Mouse (Mus musculus): ENCODE measurements at regions not wholly inside any gene's neighbourhood (a gene's known extent, or its start where the extent isn't known, plus 50 kb on each side); places are given as distances from the start of the nearest gene placed in this dataset.
"Not testable (repeated sequence)": the region's sequence is repeated elsewhere in the genome, so short reads cannot be mapped to it uniquely, and the experiment has no call there.

GRCm38 (mm10) chr13:52114431-52114830 is 268.0 kb downstream of the Gadd45g start:
- 82% methylated on average over 7 of the region's 7 CpGs for WGBS
- H3K9ac ChIP-seq: no peak overlapping the region
- H3K9me3 ChIP-seq: no peaks in the 10 kb centered on the region
- H3K36me3 ChIP-seq: no peaks in the 10 kb centered on the region
- no peak overlapping the region for H3K4me3 ChIP-seq (replicated peaks)
- H3K27ac ChIP-seq: no peak overlapping the region
- no peak overlapping the region for H3K4me2 ChIP-seq
- ATAC-seq (ENCODE audit: insufficient read depth, low FRiP score, low read depth): no peak
- H3K27me3 ChIP-seq (replicated peaks): no peaks in the 10 kb centered on the region
- no peaks in the 10 kb centered on the region for H3K4me1 ChIP-seq

DNA sequence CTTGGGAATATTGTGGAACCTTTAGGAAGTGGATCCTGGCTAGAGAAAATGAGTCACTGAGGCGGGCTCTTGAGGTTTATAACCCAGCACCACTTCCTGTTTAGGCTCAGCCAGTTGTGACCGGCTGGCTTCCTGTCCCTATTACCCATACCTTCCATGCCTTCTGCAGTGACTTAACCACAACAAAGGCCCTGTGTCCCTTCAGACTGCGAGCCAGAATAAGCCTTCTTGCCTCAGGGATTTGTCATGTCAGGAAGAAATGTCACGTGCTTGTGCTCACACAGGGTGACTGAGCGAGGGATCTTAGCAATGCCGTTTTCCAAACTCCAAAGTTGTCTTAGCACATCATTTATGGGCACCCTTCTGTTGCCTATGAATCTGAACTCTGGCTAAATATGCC is 268.5 kb downstream of the Gadd45g start:
- Histone ChIP-seq H3K27me3 (replicated peaks) (no peaks in the 10 kb centered on the region), H3K4me2 (no peak overlapping the region), H3K27ac (no peak overlapping the region), H3K36me3 (no peaks in the 10 kb centered on the region), H3K9me3 (no peaks in the 10 kb centered on the region), H3K4me3 (replicated peaks) (no peak overlapping the region), H3K4me1 (no peaks in the 10 kb centered on the region), H3K9ac (no peak overlapping the region)
- ATAC-seq (ENCODE audit: insufficient read depth, low FRiP score, low read depth): no peak
- WGBS: 83% methylated on average over 6 of the region's 6 CpGs

- no peaks in the 10 kb centered on the region for H3K27me3 ChIP-seq (replicated peaks)
- H3K36me3 ChIP-seq: no peaks in the 10 kb centered on the region
- H3K4me3 ChIP-seq (replicated peaks): no peak overlapping the region
- H3K27ac ChIP-seq: no peak overlapping the region
- 69% methylated on average over 4 of the region's 4 CpGs for WGBS
- no peaks in the 10 kb centered on the region for H3K9me3 ChIP-seq
- H3K9ac ChIP-seq: no peak overlapping the region
- ATAC-seq (ENCODE audit: insufficient read depth, low FRiP score, low read depth): no peak
- H3K4me2 ChIP-seq: no peak overlapping the region
- H3K4me1 ChIP-seq: no peaks in the 10 kb centered on the region
Measured at GRCm38 (mm10) chr13:52116241-52116640, 269.8 kb downstream of the Gadd45g start.

DNA sequence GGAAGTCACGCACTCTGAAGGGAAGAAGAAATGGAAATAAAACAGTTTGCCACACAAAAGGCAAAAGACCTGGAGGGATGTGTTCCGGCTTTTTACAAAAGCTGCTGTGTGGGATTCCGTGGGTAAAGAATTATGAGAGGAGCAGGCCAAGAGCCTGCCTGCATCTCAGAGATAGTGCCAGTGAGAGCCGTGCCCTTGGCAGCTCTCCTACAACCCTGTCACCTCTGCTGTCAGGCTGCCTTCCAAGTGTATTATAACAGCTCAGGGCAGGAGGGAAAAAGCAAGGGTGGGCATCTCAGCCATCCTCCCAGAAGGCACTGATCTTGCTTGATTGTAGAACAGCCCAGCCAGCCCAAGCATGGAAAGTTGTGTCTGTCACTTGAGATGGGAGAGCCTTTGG is 270.3 kb downstream of the Gadd45g start:
- no peaks in the 10 kb centered on the region for H3K36me3 ChIP-seq
- no peaks in the 10 kb centered on the region for H3K9me3 ChIP-seq
- ATAC-seq (ENCODE audit: insufficient read depth, low FRiP score, low read depth): no peak
- H3K27ac ChIP-seq: no peak overlapping the region
- H3K4me3 ChIP-seq (replicated peaks): no peak overlapping the region
- no peak overlapping the region for H3K4me2 ChIP-seq
- no peak overlapping the region for H3K9ac ChIP-seq
- no peaks in the 10 kb centered on the region for H3K4me1 ChIP-seq
- no peaks in the 10 kb centered on the region for H3K27me3 ChIP-seq (replicated peaks)
- 75% methylated on average over 4 of the region's 4 CpGs for WGBS

GRCm38 (mm10) chr13:52120795-52121194 is 274.3 kb downstream of the Gadd45g start:
- ATAC-seq (ENCODE audit: insufficient read depth, low FRiP score, low read depth): no peak
- no peak overlapping the region for H3K27ac ChIP-seq
- no peak overlapping the region for H3K4me3 ChIP-seq (replicated peaks)
- H3K9ac ChIP-seq: no peak overlapping the region
- no peaks in the 10 kb centered on the region for H3K27me3 ChIP-seq (replicated peaks)
- WGBS: 85% methylated on average over 8 of the region's 8 CpGs
- no peaks in the 10 kb centered on the region for H3K36me3 ChIP-seq
- no peaks in the 10 kb centered on the region for H3K4me1 ChIP-seq
- H3K9me3 ChIP-seq: no peaks in the 10 kb centered on the region
- H3K4me2 ChIP-seq: no peak overlapping the region

- H3K36me3 ChIP-seq: no peaks in the 10 kb centered on the region
- WGBS: 84% methylated on average over 4 of the region's 4 CpGs
Measured at GRCm38 (mm10) chr13:52125037-52125436, 278.6 kb downstream of the Gadd45g start.

GRCm38 (mm10) chr13:52127751-52128150 is 281.3 kb downstream of the Gadd45g start:
- Histone ChIP-seq H3K4me2 (no peak overlapping the region), H3K27ac (no peak overlapping the region), H3K4me3 (replicated peaks) (no peak overlapping the region), H3K9me3 (no peaks in the 10 kb centered on the region), H3K36me3 (no peaks in the 10 kb centered on the region), H3K27me3 (replicated peaks) (no peaks in the 10 kb centered on the region), H3K9ac (no peak overlapping the region), H3K4me1 (no peaks in the 10 kb centered on the region)
- 74% methylated on average over 9 of the region's 9 CpGs for WGBS
- ATAC-seq (ENCODE audit: insufficient read depth, low FRiP score, low read depth): no peak

More at GRCm38 (mm10) chr13:52125037-52125436, 278.6 kb downstream of the Gadd45g start:
- H3K4me1 ChIP-seq: no peaks in the 10 kb centered on the region
- H3K27me3 ChIP-seq (replicated peaks): no peaks in the 10 kb centered on the region
- ATAC-seq (ENCODE audit: insufficient read depth, low FRiP score, low read depth): no peak
- H3K9me3 ChIP-seq: no peaks in the 10 kb centered on the region
- no peak overlapping the region for H3K4me2 ChIP-seq
- no peak overlapping the region for H3K4me3 ChIP-seq (replicated peaks)
- H3K27ac ChIP-seq: no peak overlapping the region
- no peak overlapping the region for H3K9ac ChIP-seq

- no peak overlapping the region for H3K4me3 ChIP-seq (replicated peaks)
- ATAC-seq (ENCODE audit: insufficient read depth, low FRiP score, low read depth): no peak
- no peaks in the 10 kb centered on the region for H3K36me3 ChIP-seq
- WGBS: 82% methylated on average over 4 of the region's 4 CpGs
- H3K4me1 ChIP-seq: no peaks in the 10 kb centered on the region
- no peaks in the 10 kb centered on the region for H3K9me3 ChIP-seq
- no peak overlapping the region for H3K4me2 ChIP-seq
- no peak overlapping the region for H3K9ac ChIP-seq
- H3K27me3 ChIP-seq (replicated peaks): no peaks in the 10 kb centered on the region
- no peak overlapping the region for H3K27ac ChIP-seq
Measured at GRCm38 (mm10) chr13:52129466-52129865, 283.0 kb downstream of the Gadd45g start.

- H3K4me2 ChIP-seq: no peak overlapping the region
- H3K4me1 ChIP-seq: no peaks in the 10 kb centered on the region
- no peak overlapping the region for H3K4me3 ChIP-seq (replicated peaks)
- ATAC-seq (ENCODE audit: insufficient read depth, low FRiP score, low read depth): no peak
- no peak overlapping the region for H3K27ac ChIP-seq
- H3K9ac ChIP-seq: no peak overlapping the region
- no peaks in the 10 kb centered on the region for H3K36me3 ChIP-seq
- no peaks in the 10 kb centered on the region for H3K9me3 ChIP-seq
- H3K27me3 ChIP-seq (replicated peaks): no peaks in the 10 kb centered on the region
- 52% methylated on average over 3 of the region's 3 CpGs for WGBS
Measured at GRCm38 (mm10) chr13:52133202-52133601, 286.7 kb downstream of the Gadd45g start.

- WGBS: 72% methylated on average over 6 of the region's 6 CpGs
- H3K27me3 ChIP-seq (replicated peaks): no peaks in the 10 kb centered on the region
- H3K9me3 ChIP-seq: no peaks in the 10 kb centered on the region
- H3K36me3 ChIP-seq: no peaks in the 10 kb centered on the region
- H3K4me1 ChIP-seq: no peaks in the 10 kb centered on the region
- H3K27ac ChIP-seq: no peak overlapping the region
- H3K9ac ChIP-seq: no peak overlapping the region
- H3K4me2 ChIP-seq: no peak overlapping the region
- H3K4me3 ChIP-seq (replicated peaks): no peak overlapping the region
- ATAC-seq (ENCODE audit: insufficient read depth, low FRiP score, low read depth): no peak
Measured at GRCm38 (mm10) chr13:52138331-52138945, 292.0 kb downstream of the Gadd45g start.

DNA sequence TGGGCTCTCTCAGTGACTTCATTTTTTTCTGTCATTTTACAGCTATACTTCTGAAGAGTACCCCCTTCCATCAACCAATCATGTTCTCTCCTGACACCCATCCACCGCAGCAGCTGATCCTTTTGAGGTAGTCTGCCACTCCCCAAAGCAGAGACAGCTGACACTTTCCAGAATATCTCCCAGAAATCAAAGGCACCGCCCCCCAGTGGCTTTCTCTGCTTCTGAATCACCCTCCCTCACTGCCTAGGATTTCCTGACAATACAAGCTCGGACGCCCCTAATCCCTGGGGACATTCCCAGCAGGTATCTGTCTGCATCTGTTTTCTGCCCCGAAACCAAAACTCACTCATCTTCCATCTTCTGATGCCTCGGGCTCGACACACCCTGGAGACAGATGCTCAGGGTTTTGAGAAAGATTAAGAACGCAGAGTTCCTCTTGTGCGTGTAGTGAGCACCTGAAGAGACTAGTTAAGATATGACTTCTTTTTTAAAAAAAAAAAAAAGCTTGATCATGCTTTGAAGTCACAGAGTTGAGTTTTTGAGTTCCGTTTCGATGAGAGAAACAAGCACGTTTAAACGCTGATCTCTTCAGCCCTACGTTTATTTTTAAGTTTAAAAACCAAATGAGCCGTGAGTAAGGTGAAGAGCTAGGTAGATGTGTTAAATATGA is 292.8 kb downstream of the Gadd45g start:
- Histone ChIP-seq H3K4me3 (replicated peaks) (no peak overlapping the region), H3K4me2 (no peak overlapping the region), H3K36me3 (no peaks in the 10 kb centered on the region), H3K9me3 (no peaks in the 10 kb centered on the region), H3K27ac (no peak overlapping the region), H3K27me3 (replicated peaks) (no peaks in the 10 kb centered on the region), H3K4me1 (no peaks in the 10 kb centered on the region), H3K9ac (no peak overlapping the region)
- no peak for ATAC-seq (ENCODE audit: insufficient read depth, low FRiP score, low read depth)
- WGBS: 39% methylated on average over 15 of the region's 15 CpGs

DNA sequence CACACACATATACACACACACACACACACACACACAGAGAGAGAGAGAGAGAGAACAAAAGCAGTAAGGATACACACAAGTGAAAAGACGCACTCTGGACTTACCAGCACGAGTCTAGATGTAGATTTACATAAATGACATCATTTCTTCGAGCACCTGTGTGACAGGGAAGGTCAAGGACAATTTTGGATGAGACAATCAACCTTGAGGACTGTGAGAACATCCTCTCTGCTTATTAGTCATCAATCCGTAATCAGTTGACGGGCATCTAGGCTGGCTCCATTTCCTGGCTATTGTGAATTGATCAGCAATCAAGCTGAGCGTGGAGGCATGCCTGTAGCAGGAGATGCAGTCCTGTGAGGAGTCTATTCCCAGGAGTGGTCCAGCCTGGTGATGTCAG is 293.7 kb downstream of the Gadd45g start:
- Histone ChIP-seq H3K4me1 (no peaks in the 10 kb centered on the region), H3K27me3 (replicated peaks) (no peaks in the 10 kb centered on the region), H3K27ac (no peak overlapping the region), H3K9ac (no peak overlapping the region), H3K9me3 (no peaks in the 10 kb centered on the region), H3K36me3 (no peaks in the 10 kb centered on the region), H3K4me2 (no peak overlapping the region), H3K4me3 (replicated peaks) (no peak overlapping the region)
- no peak for ATAC-seq (ENCODE audit: insufficient read depth, low FRiP score, low read depth)
- 75% methylated on average over 6 of the region's 6 CpGs for WGBS

DNA sequence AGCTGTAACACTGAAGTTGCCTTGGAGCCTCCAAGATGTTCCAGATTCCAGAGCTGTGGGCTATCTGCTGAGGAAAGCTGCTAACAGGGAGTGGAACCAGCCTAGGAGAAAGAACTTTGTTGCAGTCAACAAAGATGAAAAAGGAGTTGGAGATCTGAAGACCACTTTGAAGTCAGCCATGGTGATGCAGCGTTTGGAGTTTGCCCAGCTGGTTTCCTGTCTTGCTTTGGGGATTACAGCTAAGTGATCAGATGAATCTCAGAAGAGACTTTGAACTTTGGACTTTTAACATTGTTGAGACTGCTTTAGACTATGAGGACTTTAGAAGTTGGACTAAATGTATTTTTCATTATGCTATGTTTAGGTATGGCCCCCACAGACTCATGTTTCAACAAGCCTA is 297.6 kb downstream of the Gadd45g start:
- not testable (repeated sequence) for H3K27me3 ChIP-seq (replicated peaks); H3K36me3 ChIP-seq; H3K9ac ChIP-seq; H3K9me3 ChIP-seq; H3K4me2 ChIP-seq; H3K4me1 ChIP-seq; H3K4me3 ChIP-seq (replicated peaks); H3K27ac ChIP-seq; ATAC-seq (ENCODE audit: insufficient read depth, low FRiP score, low read depth)
- 59% methylated on average over 1 of the region's 1 CpGs for WGBS
